Mouse (Mus musculus): ENCODE measurements around the gene Efs. TPM values are rescaled to one million over a fixed set of nuclear protein-coding genes. Genes with fewer than 3 reads are reported as not detected.
"Not testable (repeated sequence)": the region's sequence is repeated elsewhere in the genome, so short reads cannot be mapped to it uniquely, and the experiment has no call there.

Gene Efs
- total RNA-seq, 2 experiments from 2014 or later, result 0.78 to 1.5 TPM

DNA sequence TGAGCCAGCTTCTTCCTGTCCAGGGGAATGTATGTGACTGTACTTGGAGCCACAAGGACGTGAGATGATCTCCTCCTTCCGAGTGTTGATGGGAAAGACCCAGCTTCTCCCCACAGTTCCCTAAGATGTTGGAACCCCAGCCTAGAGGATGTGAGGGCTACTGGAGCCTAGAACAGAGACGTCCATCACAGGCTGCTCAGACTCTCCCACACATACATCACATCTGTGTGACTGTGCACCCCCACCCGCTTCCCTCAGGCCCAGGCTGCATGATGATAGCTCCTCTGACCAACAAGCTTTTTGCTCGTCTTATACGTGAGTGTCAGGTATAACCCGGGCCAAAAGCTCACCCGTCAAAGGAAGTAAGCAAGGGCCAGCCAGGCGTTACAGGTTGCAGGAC lies 22.9 kb upstream of the Efs start:
- no peak for DNase-seq (ENCODE audit: low spot score)

DNA sequence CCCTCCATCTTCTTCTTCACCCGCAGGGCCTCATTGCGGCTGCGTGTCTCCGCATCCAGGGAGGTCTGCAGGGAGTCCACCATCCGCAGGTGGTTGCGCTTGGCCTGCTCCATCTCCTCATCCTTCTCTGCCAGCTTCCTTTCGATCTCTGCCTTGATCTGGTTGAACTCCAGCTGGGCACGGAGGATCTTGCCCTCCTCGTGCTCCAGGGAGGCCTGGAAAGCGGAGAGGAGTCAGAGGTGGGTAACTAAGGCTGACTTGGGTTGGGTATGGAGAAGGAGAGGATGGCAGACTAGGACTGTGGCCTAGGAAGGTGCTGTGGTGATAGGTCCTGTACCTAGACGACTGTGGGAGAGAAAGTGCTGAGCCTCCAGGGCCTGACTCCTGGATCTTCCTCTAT lies 21.1 kb upstream of the Efs start:
- not testable (repeated sequence) for DNase-seq (ENCODE audit: low spot score)

DNA sequence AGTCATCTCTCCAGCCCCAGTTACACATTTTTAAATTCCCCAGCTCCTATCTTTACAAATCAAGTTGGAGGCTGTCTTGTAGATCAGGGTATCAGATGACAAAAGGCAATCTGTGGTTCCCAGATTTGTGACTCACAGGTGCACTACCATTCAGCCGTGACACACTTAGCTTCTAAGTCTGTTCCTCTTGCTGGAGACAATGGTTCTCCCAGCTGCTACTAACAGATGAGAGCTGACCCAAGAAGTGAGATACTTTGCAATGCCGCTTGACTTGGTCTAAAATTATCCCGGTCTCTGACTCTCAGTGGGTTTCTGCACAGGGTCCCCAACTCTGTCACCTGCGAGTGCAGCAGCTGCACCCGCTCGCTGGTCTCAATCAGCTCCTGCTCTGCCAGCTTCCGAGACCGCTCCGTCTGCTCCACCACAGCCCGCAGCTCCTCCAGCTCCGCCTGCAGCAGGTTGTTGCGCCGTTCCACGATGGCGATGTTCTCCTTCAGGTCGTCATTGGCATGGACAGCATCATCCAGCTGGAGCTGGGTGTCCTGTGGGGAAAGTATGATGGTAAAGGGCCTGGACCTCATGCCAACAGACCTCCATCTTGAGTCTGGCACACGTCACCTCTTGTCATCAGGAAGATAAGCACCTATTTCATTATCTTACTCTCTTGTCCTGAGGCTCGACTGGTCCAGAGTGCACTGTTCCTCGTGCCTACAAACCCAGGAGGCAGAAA lies 20.2 kb upstream of the Efs start:
- no peak for DNase-seq (ENCODE audit: low spot score)

DNA sequence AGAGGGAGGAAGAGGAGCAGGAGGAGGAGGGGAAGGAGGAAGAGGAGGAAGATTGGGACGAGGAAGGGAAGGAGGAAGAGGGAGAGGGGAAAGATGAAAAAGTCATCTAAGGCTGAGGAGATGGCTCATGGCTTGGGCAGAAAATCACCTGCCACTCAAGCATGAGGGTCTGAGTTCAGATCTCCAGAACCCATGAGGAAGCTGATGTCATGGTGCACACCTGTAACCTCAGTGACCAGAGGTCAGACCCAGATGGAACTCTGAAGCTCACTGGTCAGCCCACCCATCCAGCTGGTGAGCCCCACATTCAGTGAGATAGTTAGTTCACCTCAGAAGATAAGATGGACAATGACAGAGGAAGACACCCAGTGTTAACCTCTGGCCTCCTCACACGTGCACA lies 19.0 kb upstream of the Efs start:
- DNase-seq (ENCODE audit: low spot score), result no peak

DNA sequence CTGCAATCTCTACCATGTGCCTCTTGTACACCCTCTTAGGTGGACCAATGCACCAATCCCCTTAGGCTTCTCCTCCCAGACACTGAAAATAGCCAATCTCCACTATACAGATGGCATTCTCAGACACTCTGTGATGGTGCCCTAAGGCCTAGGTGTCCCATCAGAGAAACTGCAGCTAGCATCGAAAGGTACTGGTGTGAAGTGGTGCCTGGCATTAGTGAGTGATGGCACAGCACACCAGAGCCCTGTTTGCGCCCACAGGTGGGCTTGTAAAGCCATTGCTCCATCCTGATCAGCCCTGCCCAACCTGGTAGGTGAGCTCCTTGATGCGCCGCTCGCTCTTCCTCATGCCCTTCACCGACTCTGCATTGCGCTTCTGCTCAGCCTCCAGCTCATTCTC lies 18.0 kb upstream of the Efs start:
- DNase-seq (ENCODE audit: low spot score), result no peak

DNA sequence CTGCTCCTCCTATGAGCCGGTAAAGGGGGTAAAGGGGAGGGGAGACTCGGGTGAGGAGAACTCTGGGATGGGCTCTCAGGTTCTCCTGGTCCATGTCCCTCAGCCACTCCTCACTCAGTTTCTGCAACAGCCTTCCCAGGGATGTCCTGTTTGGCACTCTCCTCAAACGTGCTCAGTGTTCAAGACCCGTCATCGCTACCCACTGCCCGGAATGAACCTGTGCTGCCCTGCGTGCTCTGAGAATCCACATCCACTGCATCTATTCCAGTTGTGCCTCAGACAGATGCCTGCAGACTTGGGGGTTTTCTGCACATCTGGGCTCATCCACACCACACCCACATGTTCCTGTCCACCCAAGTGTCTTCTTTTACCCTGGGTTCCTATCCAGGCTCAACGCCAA lies 16.6 kb upstream of the Efs start:
- DNase-seq (ENCODE audit: low spot score), result no peak

DNA sequence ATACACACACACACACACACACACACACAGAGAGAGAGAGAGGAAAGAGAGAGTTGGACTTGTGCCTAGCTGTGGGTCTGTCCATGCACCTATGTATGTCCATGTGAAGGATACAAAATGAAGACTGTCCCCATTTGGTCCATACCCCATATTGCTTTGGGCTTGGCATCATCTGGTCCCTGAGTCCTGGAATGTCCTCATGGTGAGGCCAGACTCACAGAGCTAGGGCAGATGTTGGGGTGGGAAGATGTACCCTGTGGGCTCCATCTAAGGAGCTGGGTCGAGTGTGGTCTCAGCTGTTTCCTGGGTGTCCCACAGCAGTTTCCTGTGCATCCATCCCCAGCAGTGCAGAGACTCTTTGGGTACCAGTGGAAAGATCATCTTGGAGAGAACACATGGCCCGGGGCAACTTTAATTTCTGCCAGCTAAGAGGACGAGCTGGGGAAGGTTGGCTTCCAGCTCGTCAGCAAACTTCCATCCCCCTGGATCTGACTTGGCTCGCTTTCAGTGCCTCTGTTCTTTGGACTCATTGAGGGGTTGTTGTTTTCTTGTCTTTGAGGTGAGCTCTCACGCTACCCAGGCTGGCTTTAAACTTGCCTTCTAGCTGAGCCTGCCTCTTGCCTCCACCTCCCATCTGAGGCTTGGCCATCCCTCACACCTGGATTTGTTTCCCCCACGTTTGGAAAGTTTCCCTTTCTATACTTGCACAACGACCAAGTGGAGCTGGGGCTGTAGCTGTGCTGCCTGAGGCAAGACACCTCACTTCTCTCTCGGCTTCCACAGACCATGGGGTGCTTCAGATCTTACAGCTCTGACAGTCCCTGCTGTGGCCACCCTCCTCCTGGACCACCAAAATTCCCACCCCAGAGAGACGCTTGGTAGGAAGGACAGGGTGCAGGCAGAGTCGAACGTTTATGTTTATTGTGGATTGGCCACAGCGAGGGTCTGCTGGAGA lies 15.4 kb upstream of the Efs start:
- no peak for DNase-seq (ENCODE audit: low spot score)

DNA sequence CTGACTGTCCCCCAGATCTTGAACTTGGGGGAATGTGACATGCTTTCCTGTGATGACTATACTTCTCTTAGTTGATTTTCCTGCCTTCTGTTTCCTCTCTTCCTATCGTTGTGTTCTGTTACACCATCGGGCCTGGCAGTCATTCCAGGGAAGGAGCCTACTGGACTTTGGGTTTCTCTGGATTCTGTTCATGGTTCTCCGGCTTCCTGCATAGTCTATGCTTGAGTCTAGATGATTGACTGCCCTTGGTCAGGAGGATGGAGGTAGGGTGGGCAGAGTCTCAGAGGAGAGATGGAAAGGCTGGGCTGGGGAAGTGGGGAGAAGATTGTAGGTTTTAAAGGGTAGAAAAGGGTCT lies 14.2 kb upstream of the Efs start:
- DNase-seq (ENCODE audit: low spot score), result no peak

DNA sequence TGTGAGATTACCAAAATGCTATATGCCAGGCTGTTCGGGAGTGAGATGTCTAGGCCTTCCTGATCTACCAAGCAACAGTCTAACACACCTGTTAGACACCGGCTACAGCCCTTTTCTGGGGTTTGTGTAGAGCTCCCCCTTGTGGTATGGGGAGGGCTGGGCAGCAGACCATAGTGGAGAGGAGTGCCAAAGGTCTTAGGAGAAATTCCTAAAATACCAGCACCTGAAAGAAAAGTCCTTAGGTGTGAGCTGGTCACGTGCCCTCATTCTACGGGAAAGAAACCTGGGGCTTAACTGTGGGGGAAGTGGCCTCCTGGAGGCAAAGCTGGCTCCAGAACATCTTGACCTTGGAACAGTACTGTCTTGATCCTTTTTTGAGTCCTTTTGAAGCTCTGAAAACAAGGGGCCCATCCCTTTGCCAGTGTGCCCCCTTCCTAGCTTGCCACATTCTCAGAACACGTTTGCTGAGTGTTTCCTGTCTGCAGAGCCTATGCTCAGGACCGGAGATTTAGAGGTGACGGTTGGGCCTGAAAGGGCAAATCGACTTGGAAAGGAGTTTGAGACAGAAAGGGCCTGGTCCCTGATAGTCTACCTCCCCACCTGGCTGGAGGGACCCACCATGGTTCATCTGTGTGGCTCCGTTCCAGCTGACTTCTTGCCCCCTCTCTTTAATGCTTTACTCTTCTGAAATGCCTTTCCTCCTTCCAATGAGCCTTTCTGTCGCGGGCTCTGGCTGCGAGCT lies 13.7 kb upstream of the Efs start:
- DNase-seq (ENCODE audit: low spot score), result peak; percentile 67

DNA sequence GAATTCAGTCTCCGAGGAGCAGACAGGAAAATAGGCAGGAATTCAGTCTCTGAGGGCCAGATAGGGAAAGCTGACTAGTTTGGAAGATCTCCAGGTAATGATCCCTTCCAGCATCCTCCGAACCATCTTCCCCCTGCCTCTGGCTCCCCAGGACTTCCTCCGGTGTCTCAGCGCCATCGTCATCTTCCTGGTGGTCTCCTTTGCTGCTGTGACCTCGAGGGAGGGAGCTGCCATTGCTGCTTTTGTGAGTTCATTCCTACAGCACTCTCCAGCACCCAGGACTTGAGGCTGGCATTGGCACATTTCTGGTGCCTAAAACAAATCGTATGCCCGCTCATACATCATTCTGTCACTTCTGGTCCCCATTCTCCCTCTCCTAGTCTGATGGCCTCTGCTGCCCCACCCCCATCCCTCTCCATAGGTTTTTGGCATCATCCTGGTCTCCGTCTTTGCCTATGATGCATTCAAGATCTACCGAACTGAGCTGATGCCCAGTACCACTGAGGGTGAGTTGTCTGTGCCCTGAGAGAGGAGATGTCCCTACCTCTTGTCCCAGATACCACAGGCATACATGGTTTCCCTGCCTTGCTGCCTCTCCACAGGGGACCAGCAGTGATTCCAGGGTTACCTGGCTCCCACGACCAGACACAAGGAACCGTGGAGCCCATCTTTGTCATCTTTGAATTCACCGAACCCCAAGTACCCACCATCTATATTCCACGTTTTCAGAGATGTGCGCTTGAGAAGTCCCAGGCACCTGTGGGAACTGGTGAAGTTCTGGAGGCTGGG lies 12.7 kb upstream of the Efs start:
- no peak for DNase-seq (ENCODE audit: low spot score)

DNA sequence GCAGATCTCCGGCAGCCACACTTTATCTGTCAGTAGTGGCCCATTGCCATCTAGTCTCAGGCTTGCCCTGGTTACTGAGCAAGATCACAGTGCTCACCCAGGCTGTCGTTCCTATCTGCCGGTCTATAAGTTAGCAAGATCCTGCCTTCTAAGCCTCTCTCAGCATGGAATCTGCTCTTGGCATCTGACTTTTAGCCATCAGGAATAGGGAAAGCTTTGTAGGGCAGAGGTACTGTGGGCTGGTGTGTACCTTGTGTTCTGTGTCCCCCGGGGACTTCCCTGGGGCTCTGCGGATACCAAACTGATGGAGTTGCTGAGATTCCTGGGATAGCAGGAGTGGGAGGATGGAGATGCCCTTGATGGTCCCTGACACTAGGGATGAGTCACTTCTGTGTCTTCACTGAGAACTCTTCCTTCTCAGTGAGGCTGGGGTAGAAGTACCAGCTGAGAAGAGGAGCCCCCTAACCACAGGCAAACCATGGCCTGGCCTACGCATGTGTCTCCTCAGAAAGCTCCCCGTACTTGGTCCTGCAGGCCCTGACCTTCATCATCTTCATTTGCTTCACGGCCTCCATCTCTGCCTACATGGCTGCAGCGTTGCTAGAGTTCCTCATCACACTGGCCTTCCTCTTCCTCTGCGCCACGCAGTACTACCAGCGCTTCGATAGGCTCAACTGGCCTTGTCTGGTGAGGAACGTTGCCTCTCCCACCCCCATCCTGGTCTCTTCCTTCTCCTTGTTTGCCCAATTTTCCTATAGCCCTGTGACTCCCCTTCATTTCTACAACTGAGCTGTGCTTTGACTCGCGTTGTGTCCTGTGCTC lies 11.6 kb upstream of the Efs start:
- DNase-seq (ENCODE audit: low spot score), result no peak

DNA sequence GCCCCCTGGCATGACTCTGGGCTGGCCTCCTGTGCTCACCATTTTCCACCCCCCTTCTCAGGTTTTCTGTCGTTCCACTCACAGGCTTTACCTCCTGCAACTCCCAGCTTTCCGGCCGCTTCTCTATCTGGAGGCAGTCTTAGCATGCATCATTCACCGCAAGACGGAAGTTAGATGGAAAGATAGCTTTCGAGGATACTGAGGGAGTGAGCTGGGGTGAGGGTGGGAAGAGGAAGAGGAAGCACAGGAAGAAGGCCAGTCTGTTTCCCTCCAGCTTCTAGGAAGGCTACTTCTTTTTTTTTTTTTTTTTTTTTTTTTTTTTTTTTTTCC lies 10.9 kb upstream of the Efs start:
- no peak for DNase-seq (ENCODE audit: low spot score)

DNA sequence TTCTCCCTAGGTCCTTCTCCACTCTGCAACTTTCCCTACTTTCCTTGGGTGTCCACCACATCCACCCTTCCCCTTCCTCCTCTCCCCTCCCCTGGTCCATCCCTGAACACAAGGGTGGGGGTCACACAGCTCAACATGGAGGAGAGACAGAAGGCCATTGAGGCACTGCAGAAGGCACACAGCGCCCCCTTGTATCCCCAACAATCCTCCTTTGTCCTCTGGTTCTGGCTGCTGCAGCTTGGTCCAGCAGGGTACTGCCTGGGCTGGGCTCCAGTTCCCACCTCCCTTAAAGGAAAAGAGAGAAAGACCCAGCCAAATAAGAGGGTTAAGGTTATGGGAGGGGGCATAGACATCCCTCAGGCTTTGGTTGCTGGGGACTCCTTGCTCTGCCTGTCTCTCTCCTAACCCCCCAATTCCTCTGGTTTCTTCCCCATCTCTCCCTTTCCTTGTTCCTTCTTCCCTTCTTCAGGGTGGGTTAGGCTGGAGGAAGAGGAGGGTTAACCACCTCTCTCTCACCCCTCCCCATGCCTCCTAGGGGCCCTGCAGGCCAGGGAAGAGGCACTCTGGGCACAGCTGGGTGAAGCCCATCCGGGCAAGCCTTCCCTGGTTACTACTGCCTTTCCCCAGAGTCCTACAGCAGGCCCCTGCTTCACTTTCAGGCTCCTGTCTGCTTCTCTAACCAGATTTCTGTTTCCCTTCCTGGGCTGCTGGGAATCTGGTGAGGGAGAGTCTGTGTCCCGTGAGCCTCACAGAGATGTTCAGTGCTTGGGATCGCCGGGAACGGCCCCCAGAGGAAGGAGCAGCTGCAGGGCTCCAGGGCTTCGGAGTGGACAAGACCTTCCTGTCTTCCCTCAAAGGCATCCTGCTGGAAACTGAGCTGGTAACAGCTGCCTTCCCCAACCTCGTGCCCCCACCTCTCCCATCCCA lies 10.2 kb upstream of the Efs start, which contains the start of gene Cmtm5:
TSS of gene Cmtm5 (plus strand) at position 358 of the 927 bp plus-strand sequence.
- DNase-seq (ENCODE audit: low spot score), result no peak

DNA sequence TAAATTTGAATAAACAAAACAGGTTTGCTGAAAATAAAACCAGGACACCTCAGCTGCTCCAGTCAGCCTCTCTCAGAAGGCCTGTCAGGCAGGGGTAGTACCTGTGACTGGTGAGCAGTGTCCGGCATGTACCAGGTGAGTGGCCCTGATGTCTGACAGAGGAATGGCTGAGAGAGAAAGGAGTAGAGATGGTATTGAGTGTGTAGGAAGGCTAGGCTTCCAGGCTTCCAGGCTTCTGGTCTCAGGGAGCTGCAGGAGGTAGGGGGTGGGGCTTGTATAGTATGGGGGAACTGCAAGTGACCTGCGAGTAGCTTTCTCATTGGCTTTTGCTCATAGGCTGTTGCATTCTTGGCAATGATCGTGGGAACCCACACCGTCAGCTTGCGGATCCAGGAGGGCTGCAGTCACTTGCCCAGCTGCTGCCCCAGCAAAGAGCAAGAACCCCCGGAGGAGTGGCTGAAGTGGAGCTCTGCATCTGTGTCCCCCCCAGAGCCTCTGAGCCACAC lies 6.8 kb upstream of the Efs start, which contains the start of gene Il25:
TSS of gene Il25 (plus strand) at position 51 of the 506 bp plus-strand sequence.
- no peak for DNase-seq (ENCODE audit: low spot score)

DNA sequence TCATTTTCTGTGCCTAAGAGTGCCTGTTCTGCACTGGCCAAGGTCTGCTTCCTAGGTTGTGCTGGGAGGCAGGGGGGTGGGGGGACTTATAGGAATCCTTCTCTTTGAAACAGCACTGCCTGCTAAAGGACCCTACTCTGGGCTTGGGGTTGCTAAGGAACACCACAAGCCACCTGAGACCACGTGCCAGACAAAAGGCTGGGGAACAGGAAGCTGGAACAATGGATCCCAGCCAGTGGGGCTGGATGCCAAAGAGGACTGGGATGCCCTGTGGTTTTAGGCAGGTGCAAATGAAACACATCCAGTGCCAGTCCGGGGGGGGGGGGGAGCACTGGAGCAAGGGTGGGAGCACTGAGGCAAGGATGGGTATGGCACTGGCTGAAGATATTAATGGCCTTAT lies 4.5 kb upstream of the Efs start:
- no peak for DNase-seq (ENCODE audit: low spot score)

DNA sequence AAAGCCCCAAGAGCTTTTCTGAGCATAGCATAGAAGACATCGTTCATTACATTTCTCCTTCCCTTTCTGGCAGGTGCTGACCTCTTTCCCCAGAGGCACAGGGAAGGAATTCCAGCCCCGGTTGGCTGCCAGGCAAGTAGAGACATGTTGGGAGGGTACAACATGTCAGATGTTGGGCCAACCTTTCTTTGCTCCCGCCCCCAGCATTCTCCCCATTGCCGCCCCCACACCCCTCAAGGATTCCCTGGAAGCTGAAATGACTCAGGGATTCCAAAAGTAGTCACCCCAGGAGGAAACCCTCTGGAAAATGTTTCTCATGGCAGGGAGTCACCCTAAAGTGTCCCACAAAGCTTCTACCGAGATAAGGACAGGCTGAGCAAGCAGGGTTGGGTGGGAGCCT lies 3.9 kb upstream of the Efs start:
- DNase-seq (ENCODE audit: low spot score), result no peak

DNA sequence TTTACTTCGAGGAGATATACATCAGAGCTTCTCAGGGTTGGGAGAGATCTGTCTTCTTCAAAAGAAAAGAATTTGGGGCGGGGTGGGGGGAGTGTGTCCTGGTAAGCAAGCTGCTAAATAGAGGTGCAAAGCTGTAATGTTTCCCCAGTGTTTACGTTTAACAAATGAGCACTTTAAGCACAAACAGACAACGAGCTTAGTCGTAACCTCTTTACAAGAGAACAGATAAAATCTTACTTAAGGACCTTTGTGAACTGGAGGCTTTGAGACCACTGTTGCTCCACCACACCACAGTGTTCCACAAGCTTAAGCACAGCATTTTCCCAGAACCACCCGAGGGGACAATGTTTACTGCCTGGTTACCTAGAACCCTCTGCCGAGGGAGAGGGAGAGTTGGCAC lies 1.4 kb upstream of the Efs start:
- no peak for DNase-seq (ENCODE audit: low spot score)

DNA sequence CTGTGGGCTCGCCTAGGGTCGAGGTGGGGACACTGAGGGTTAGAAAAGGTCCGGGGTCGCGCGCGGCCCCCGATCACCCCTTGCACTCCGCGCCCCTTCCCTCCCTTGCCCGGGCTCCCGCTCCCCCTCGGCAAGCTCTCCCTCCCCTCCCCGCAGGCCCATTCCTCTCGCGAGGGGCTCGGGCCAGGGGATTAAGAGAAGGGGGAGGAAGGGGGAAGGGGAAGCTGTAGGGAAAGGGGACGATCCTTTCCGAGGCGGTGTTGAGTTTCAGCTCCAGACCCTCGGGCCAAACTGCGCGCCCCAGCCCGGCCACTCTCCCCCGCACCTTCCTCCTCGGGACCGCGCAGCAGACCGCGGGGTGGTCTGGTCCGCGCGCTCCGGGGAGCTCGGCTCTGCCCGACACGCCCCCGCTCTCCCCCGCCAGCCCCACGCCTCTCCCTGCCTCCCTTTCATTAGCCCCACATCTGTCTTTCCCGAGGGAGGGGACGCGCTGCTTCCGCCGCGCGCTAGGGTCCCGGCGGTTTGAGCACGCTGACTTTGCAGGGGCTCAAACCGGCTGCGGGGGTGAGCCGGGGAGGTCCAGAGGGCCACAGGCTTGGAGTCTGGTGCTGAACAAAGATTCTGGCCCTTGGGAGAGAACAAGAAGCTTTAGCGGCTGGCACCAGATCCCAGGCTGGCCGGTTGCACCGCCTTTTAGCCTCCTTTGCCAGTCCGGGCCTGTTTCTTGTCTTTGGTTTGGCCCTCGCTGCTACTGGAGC lies 654 bp upstream of the Efs start:
- DNase-seq (ENCODE audit: low spot score), result peak; percentile 40

All from gastrocnemius, adult 18-20 months (tissue).